ENCODE assay signal across 26 mouse cellular contexts in genomic region chr3:92694613-92695012, GRCm38 (mm10). TPM values are rescaled to one million over a fixed set of nuclear protein-coding genes. Genes with fewer than 3 reads are reported as not detected.
DNase-seq lines count a peak whose midpoint lies in the region; TF ChIP-seq lines count a peak whose summit lies in the region.
"Had no signal": no experiment of that assay in that cellular context is flagged by ENCODE, and none has a peak within 500 bp of the region (broad histone marks: within the 10 kb centered on the region; RNA-seq: fewer than 3 reads in every experiment).

No protein-coding gene starts in this region.

- in situ Hi-C loops in ES-E14 (cut with MboI; ENCODE audit: low sequenced_read_pairs in 2 of 2, unreplicated experiment in 2 of 2): no loop called here

- DNase-seq in ES-CJ7 (ENCODE audit: low read depth, low spot score) (peak; percentile 82), ES-E14 (ENCODE audit: low read depth, low spot score) (peak; percentile 33), R1 (ENCODE audit: low read depth, low spot score) (peak; percentile 80), ZHBTc4 (ENCODE audit: low read depth, low spot score) (peak; percentile 76)
- no peak for DNase-seq in gastrocnemius, adult 8-10 months (ENCODE audit: low spot score in 2 of 2)
- no peak for DNase-seq in frontal cortex, postnatal 10 days (ENCODE audit: low spot score in 2 of 2)
- DNase-seq in layer of hippocampus, postnatal 10 days (ENCODE audit: low spot score in 2 of 2): no peak
- no peak for DNase-seq in spleen, postnatal 14 days (ENCODE audit: low spot score in 2 of 2)
- DNase-seq: adrenal gland, adult 2 months; adrenal gland, adult 8-10 months; adrenal gland, postnatal 10 days; adrenal gland, postnatal 14 days; adrenal gland, postnatal 25 days; adrenal gland, postnatal 36 days; B cell, adult 2 months; cerebellum, adult 11 months; cerebellum, adult 11-12 months; cerebellum, adult 18-20 months; cerebellum, adult 2 months; cerebellum, adult 8-10 months; cerebellum, adult 9-10 months had no signal

- no peaks in the 10 kb centered on the region for H3K9me3 ChIP-seq in ES-E14 (ENCODE audit: control insufficient read depth, insufficient read depth, low read depth, low read length)
- H3K9me3 ChIP-seq: G1E had no signal

- H3K36me3 ChIP-seq in ES-E14 (ENCODE audit: control insufficient read depth, insufficient read depth, low read length, poor library complexity, severe bottlenecking): no peaks in the 10 kb centered on the region
- H3K36me3 ChIP-seq: G1E had no signal

- H3K4me1 ChIP-seq in ES-E14 (ENCODE audit: control insufficient read depth in 2 of 2, insufficient read depth in 2 of 2, low read length in 2 of 2, poor library complexity in 1 of 2): 0 out of 4 replicates have a peak, but pooled peaks cover 0 to 2% of the 10 kb centered on the region in 2 experiments

- no peak overlapping the region for H3K27ac ChIP-seq in ES-E14 (ENCODE audit: insufficient read depth, low read depth, low read length, poor library complexity, severe bottlenecking)

- H3K9ac ChIP-seq in ES-E14 (ENCODE audit: insufficient read depth, low read depth, low read length, poor library complexity, severe bottlenecking): no peak overlapping the region

- no peak overlapping the region for H3K4me3 ChIP-seq in ES-E14 (ENCODE audit: insufficient read depth in 1 of 2, low read depth in 1 of 2, low read length in 2 of 2, poor library complexity in 1 of 2, severe bottlenecking in 1 of 2)

TF ChIP-seq in ES-E14, 5 proteins besides CTCF, POLR2A, EP300 and RAD21:
- TF ChIP-seq MAFK (IDR thresholded peaks at IDR 0.05; ENCODE audit: insufficient read depth, low read depth, low read length) (no peak), ZC3H11A (IDR thresholded peaks at IDR 0.05; ENCODE audit: borderline replicate concordance, low read depth, low read length) (no peak), ZNF384 (IDR thresholded peaks at IDR 0.05; ENCODE audit: low read depth, low read length) (no peak), HCFC1 (IDR thresholded peaks at IDR 0.05; ENCODE audit: borderline replicate concordance, insufficient read depth, low read length) (no peak), CHD2 (IDR thresholded peaks at IDR 0.05; ENCODE audit: low read depth, low read length) (no peak)

RNA-seq across cellular contexts. Expression of gene Lce1d, which starts 7.6 kb away (rescaled TPM):
- not detected in 2 replicates for total RNA-seq in ES-E14 (2012; rRNA removed)
- total RNA-seq in gastrocnemius, adult 8-10 months (2022): not detected
- not detected for total RNA-seq in layer of hippocampus, postnatal 10 days (2021)
- total RNA-seq: adrenal gland, adult 18-20 months; adrenal gland, adult 2 months; adrenal gland, adult 8-10 months; adrenal gland, postnatal 10 days; adrenal gland, postnatal 14 days; adrenal gland, postnatal 25 days; adrenal gland, postnatal 36 days; adrenal gland, postnatal 4 days; CH12.LX; G1E; MEL had no signal

RNA-seq across cellular contexts. Expression of gene Lce1e, which starts 14.3 kb away (rescaled TPM):
- not detected in 2 replicates for total RNA-seq in ES-E14 (2012; rRNA removed)
- total RNA-seq in gastrocnemius, adult 8-10 months (2022): not detected
- total RNA-seq in layer of hippocampus, postnatal 10 days (2021): not detected
- total RNA-seq: adrenal gland, adult 18-20 months; adrenal gland, adult 2 months; adrenal gland, adult 8-10 months; adrenal gland, postnatal 10 days; adrenal gland, postnatal 14 days; adrenal gland, postnatal 25 days; adrenal gland, postnatal 36 days; adrenal gland, postnatal 4 days; CH12.LX; G1E; MEL had no signal

RNA-seq across cellular contexts. Expression of gene Lce1c, which starts 15.6 kb away (rescaled TPM):
- total RNA-seq in ES-E14 (2012; rRNA removed): not detected in 2 replicates
- total RNA-seq in gastrocnemius, adult 8-10 months (2022): not detected
- total RNA-seq in layer of hippocampus, postnatal 10 days (2021): not detected
- total RNA-seq: adrenal gland, adult 18-20 months; adrenal gland, adult 2 months; adrenal gland, adult 8-10 months; adrenal gland, postnatal 10 days; adrenal gland, postnatal 14 days; adrenal gland, postnatal 25 days; adrenal gland, postnatal 36 days; adrenal gland, postnatal 4 days; CH12.LX; G1E; MEL had no signal

RNA-seq across cellular contexts. Expression of gene Lce1a2, which starts 24.5 kb away (rescaled TPM):
- not detected in 2 replicates for total RNA-seq in ES-E14 (2012; rRNA removed)
- total RNA-seq in gastrocnemius, adult 8-10 months (2022): not detected
- total RNA-seq in layer of hippocampus, postnatal 10 days (2021): not detected
- total RNA-seq: adrenal gland, adult 18-20 months; adrenal gland, adult 2 months; adrenal gland, adult 8-10 months; adrenal gland, postnatal 10 days; adrenal gland, postnatal 14 days; adrenal gland, postnatal 25 days; adrenal gland, postnatal 36 days; adrenal gland, postnatal 4 days; CH12.LX; G1E; MEL had no signal

RNA-seq across cellular contexts. Expression of gene Lce1f, which starts 25.5 kb away (rescaled TPM):
- not detected in 2 replicates for total RNA-seq in ES-E14 (2012; rRNA removed)
- not detected for total RNA-seq in gastrocnemius, adult 8-10 months (2022)
- not detected for total RNA-seq in layer of hippocampus, postnatal 10 days (2021)
- total RNA-seq: adrenal gland, adult 18-20 months; adrenal gland, adult 2 months; adrenal gland, adult 8-10 months; adrenal gland, postnatal 10 days; adrenal gland, postnatal 14 days; adrenal gland, postnatal 25 days; adrenal gland, postnatal 36 days; adrenal gland, postnatal 4 days; CH12.LX; G1E; MEL had no signal

Comparison
In these comparisons a context has a peak if more than half of its experiments do, and no peak if none do; other contexts are left out.
1. DNase-seq: peak in ES-CJ7 (single experiment), ES-E14 (single experiment), R1 (single experiment) and ZHBTc4 (single experiment); none in gastrocnemius, adult 8-10 months (0 of 2), frontal cortex, postnatal 10 days (0 of 2), layer of hippocampus, postnatal 10 days (0 of 2) and spleen, postnatal 14 days (0 of 2).